Mouse (Mus musculus) bone marrow macrophage, adult 2 months (primary cell): Measurements from ENCODE around the gene Slc24a3. TPM values are rescaled to one million over a fixed set of nuclear protein-coding genes. Genes with fewer than 3 reads are reported as not detected.

Experiments used
- H3K27ac ChIP-seq: 2 replicates; pipeline ENCODE4 v1.5.1; 2012; ENCODE audit warnings: low read depth, low read length; ENCODE audit not compliant: insufficient read depth
- H3K4me1 ChIP-seq: 2 replicates; pipeline ENCODE4 v1.6.1; 2012; ENCODE audit warnings: low read length; ENCODE audit not compliant: control insufficient read depth, insufficient read depth
- H3K4me3 ChIP-seq: 2 replicates; pipeline ENCODE4 v1.5.1; 2012; ENCODE audit warnings: mild to moderate bottlenecking, low read length, moderate library complexity; ENCODE audit not compliant: insufficient read depth
- CTCF ChIP-seq: IDR thresholded peaks from 2 replicates; pipeline ENCODE4 v1.5.1; 2012; ENCODE audit warnings: low read depth, mild to moderate bottlenecking, low read length, moderate library complexity
- POLR2A ChIP-seq: IDR thresholded peaks from 2 replicates; pipeline ENCODE4 v1.6.1; 2012; ENCODE audit warnings: mild to moderate bottlenecking, low read depth, low read length, borderline replicate concordance
- polyA plus RNA-seq: library from polyadenylated mRNA; stranded (reverse); fragments of >200 nt; gene quantifications from 2 replicates; pipeline ENCODE4 v1.2.4, GENCODE M21; 2012; ENCODE audit not compliant: missing spikeins, insufficient read depth, insufficient read length

Gene Slc24a3
- polyA plus RNA-seq, 1 experiment: 2.5 TPM

GRCm38 (mm10) chr2:145656121-145656520 lies 488.6 kb downstream of the Slc24a3 start:
- Histone ChIP-seq H3K27ac (no peak overlapping the region), H3K4me1 (no peaks in the 10 kb centered on the region), H3K4me3 (no peak overlapping the region)
- no peak for TF ChIP-seq CTCF
- TF ChIP-seq POLR2A: no peak

GRCm38 (mm10) chr2:145656716-145657115 lies 489.2 kb downstream of the Slc24a3 start:
- Histone ChIP-seq H3K4me3 (no peak overlapping the region), H3K27ac (no peak overlapping the region), H3K4me1 (no peaks in the 10 kb centered on the region)
- TF ChIP-seq POLR2A: no peak

DNA sequence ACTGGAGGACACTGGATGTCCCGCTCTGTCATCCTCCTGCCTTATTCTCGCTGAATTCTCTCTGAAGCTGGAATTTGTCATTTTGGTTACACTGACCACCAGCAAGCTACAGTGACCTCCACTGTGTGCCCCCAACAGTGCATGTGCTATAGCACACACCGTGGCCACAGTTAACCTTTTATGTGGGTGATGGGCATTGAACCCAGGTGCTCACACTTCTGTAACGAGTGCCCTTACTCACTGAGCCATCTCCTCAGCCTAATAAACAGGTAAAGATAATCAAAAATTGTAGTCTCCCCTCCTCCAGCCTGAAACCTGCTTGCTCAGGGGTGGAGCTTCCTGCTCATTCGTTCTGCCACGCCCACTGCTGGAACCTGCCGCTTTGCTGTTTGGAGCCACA lies 493.7 kb downstream of the Slc24a3 start:
- no peak for TF ChIP-seq POLR2A
- no peak for TF ChIP-seq CTCF
- Histone ChIP-seq H3K4me1 (no peaks in the 10 kb centered on the region), H3K4me3 (no peak overlapping the region), H3K27ac (no peak overlapping the region)

DNA sequence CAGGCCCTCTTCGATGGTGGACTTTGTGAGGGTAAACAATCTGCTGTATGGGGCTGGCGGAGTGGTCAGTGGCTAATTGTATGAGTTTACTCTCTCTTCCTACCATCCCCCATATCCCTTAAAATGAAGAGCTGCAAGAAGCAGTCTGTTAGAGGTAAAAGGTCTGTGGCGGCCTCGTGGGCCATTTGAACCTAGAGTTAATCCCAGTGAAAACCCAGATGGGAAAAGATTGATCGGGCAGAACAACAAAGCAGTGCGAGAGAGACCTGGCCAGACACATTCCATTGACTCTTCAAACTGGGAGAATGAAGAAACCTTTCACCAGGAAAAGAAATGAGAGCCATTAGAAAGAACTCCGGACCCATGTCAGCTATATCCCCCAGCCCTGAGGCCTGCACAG lies 496.3 kb downstream of the Slc24a3 start:
- Histone ChIP-seq H3K27ac (no peak overlapping the region), H3K4me1 (no peaks in the 10 kb centered on the region), H3K4me3 (no peak overlapping the region)
- TF ChIP-seq CTCF (no peak), POLR2A (no peak)

GRCm38 (mm10) chr2:145664311-145664710 lies 496.8 kb downstream of the Slc24a3 start:
- no peak for TF ChIP-seq CTCF
- no peak for TF ChIP-seq POLR2A
- Histone ChIP-seq H3K4me3 (no peak overlapping the region), H3K4me1 (no peaks in the 10 kb centered on the region), H3K27ac (no peak overlapping the region)

GRCm38 (mm10) chr2:145668135-145668534 lies 500.6 kb downstream of the Slc24a3 start:
- Histone ChIP-seq H3K27ac (no peak overlapping the region), H3K4me3 (no peak overlapping the region), H3K4me1 (no peaks in the 10 kb centered on the region)
- TF ChIP-seq POLR2A (no peak), CTCF (no peak)

DNA sequence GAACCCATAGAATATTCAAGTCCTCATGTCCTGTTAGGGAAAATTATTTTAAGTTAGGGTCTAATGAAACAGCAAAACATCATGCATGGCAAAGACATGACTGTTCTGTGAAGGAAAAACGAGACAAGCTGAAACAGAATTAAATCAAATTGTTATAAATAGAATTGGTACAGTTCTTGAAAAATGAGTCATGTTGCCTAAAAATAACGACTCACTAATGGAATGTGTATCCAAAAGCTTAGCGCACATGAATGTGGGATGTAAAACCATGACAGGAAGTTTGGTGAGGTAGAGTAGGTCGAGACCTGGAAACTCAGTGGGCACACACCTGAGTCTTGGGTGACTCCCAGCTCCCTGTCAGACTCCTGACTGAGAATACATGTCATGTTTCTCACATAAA lies 502.6 kb downstream of the Slc24a3 start:
- TF ChIP-seq CTCF (no peak), POLR2A (no peak)
- H3K27ac ChIP-seq: no peak overlapping the region

DNA sequence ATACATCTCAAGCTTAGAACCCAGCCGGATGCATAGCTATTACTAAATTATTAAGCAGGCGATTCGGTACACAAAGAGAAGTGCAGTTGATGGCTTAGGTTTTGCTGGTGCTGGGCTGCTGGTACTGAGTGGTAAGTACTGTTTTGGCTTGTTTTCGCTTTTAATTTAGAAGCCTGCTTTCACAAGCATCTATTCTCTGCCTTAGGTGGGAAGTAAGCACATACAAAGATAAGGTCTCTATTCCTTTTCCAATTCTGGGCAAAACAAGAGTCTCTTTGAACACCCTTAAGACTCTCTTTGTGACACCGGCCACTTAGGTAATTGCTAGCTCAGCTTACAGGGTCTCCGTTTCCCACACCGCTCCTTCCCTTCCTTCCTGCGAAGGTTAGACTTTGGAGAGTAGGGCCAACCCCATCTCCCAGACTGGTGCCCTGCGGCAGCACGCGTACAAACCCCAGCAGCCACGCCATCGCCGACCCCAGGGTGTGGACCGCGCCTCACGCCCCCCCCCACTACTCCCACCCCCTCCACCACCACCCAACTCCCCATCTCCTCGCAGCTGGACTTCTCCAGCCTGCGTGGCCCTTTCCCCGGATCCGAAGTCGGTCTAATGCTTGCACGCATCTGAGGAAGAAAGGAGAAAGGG lies 507.1 kb downstream of the Slc24a3 start:
- TF ChIP-seq CTCF (no peak), POLR2A (no peak)
- no peak overlapping the region for H3K27ac ChIP-seq
- peak overlapping the region; percentile 64 for H3K4me3 ChIP-seq

More for the DNA sequence above, 502.6 kb downstream of the Slc24a3 start:
- H3K4me1 ChIP-seq: no peaks in the 10 kb centered on the region
- no peak overlapping the region for H3K4me3 ChIP-seq

GRCm38 (mm10) chr2:145675142-145675755 lies 507.7 kb downstream of the Slc24a3 start, which contains the start of gene Rin2:
Rin2 (plus strand) TSS chr2:145675215.
- H3K4me3 ChIP-seq: peak within 1 kb of the TSS; percentile 64
- H3K4me1 ChIP-seq: 0 out of 2 replicates have a peak, but pooled peaks cover 2% of the 10 kb centered on the region
- no peak within 1 kb of the TSS for H3K27ac ChIP-seq
- TF ChIP-seq POLR2A (no peak), CTCF (no peak)

More for the DNA sequence above, 507.1 kb downstream of the Slc24a3 start:
- H3K4me1 ChIP-seq: 0 out of 2 replicates have a peak, but pooled peaks cover 2% of the 10 kb centered on the region

GRCm38 (mm10) chr2:145675756-145676543 lies 508.4 kb downstream of the Slc24a3 start:
- Histone ChIP-seq H3K4me3 (peak overlapping the region; percentile 64), H3K4me1 (0 out of 2 replicates have a peak, but pooled peaks cover 2% of the 10 kb centered on the region), H3K27ac (no peak overlapping the region)
- no peak for TF ChIP-seq POLR2A
- no peak for TF ChIP-seq CTCF
